Mouse (Mus musculus) spleen, adult 18-20 months (tissue): ENCODE results near the gene Mip.
"Not testable (repeated sequence)": the region's sequence is repeated elsewhere in the genome, so short reads cannot be mapped to it uniquely, and the experiment has no call there.

Source experiments
- DNase-seq, 2 experiments: peaks; one replicate each; pipeline ENCODE4 v3.0.0; 2022; ENCODE audit warnings: mixed read lengths in 2 of 2

Gene Mip

GRCm38 (mm10) chr10:128225538-128225937, at the start of gene Mip:
TSS of gene Mip (plus strand) at chr10:128225838.
- no peak for DNase-seq

GRCm38 (mm10) chr10:128175996-128176755, 49.5 kb upstream of the Mip start:
- peak; percentile 26 to 47 for DNase-seq

GRCm38 (mm10) chr10:128177316-128177715, 48.3 kb upstream of the Mip start:
- DNase-seq, result no peak

GRCm38 (mm10) chr10:128179989-128180388, 45.6 kb upstream of the Mip start, which contains the start of gene Rbms2:
TSS of gene Rbms2 (minus strand) at chr10:128180297.
- no peak for DNase-seq

GRCm38 (mm10) chr10:128184296-128184695, 41.3 kb upstream of the Mip start:
- no peak for DNase-seq

GRCm38 (mm10) chr10:128185277-128185940, 40.2 kb upstream of the Mip start:
- no peak for DNase-seq

- DNase-seq, result peak; percentile 44 to 76
Observed at GRCm38 (mm10) chr10:128185959-128186358, 39.7 kb upstream of the Mip start.

- DNase-seq, result no peak
Observed at GRCm38 (mm10) chr10:128187181-128187605, 38.4 kb upstream of the Mip start.

GRCm38 (mm10) chr10:128188242-128188877, 37.3 kb upstream of the Mip start:
- DNase-seq, result peak; percentile 46 to 72

- no peak for DNase-seq
Observed at GRCm38 (mm10) chr10:128191472-128191871, 34.2 kb upstream of the Mip start.

GRCm38 (mm10) chr10:128192030-128192766, 33.4 kb upstream of the Mip start:
- not testable (repeated sequence) for DNase-seq

GRCm38 (mm10) chr10:128193113-128193512, 32.5 kb upstream of the Mip start:
- DNase-seq, result no peak

- DNase-seq, result peak; percentile 74 to 81
Observed at GRCm38 (mm10) chr10:128194024-128194550, 31.6 kb upstream of the Mip start, which contains the start of gene Gls2. TSS of gene Gls2 (plus strand) at chr10:128194457.

- DNase-seq, result peak; percentile 16 to 36
Observed at GRCm38 (mm10) chr10:128194551-128195461, 30.8 kb upstream of the Mip start.

- DNase-seq, result no peak
Observed at GRCm38 (mm10) chr10:128201856-128202255, 23.8 kb upstream of the Mip start.

GRCm38 (mm10) chr10:128204941-128205340, 20.7 kb upstream of the Mip start:
- DNase-seq, result no peak

- no peak for DNase-seq
Observed at GRCm38 (mm10) chr10:128208326-128208725, 17.3 kb upstream of the Mip start.

- DNase-seq, result no peak
Observed at GRCm38 (mm10) chr10:128209311-128210009, 16.2 kb upstream of the Mip start.

GRCm38 (mm10) chr10:128210131-128210530, 15.5 kb upstream of the Mip start:
- no peak for DNase-seq

GRCm38 (mm10) chr10:128210954-128211353, 14.7 kb upstream of the Mip start:
- DNase-seq, result no peak
